Mouse (Mus musculus) cortical plate, adult 2 months (tissue): Measurements from ENCODE around the gene Mmp8.

Source experiments
- CTCF ChIP-seq: fragments of 200-500 bp; IDR thresholded peaks from 2 replicates; pipeline ENCODE4 v1.5.1; 2011; ENCODE audit warnings: mild to moderate bottlenecking, control low read depth, low read length; ENCODE audit not compliant: insufficient read depth; ENCODE audit errors: extremely low read depth
- POLR2A ChIP-seq: fragments of 200-500 bp; IDR thresholded peaks from 2 replicates; pipeline ENCODE4 v1.6.1; 2011; ENCODE audit warnings: mild to moderate bottlenecking, low read length, control low read depth; ENCODE audit not compliant: insufficient read depth; ENCODE audit errors: extremely low read depth

- TF ChIP-seq CTCF (no peak), POLR2A (no peak)
Measured at GRCm38 (mm10) chr9:7545471-7545870, 12.8 kb upstream of the Mmp8 start.
